Mouse (Mus musculus): ENCODE measurements around the gene Hint3.

- TF ChIP-seq EP300 (IDR thresholded peaks at IDR 0.05; ENCODE audit: low read depth): no peak
- no peak for TF ChIP-seq CTCF (IDR thresholded peaks at IDR 0.05; ENCODE audit: low read depth)
These were observed 64.8 kb downstream of the Hint3 start for GRCm38 (mm10) chr10:30564651-30565050.

Measured in liver, postnatal 0 days (tissue).